Mouse (Mus musculus): Measurements from ENCODE around the gene Snrpg.

DNA sequence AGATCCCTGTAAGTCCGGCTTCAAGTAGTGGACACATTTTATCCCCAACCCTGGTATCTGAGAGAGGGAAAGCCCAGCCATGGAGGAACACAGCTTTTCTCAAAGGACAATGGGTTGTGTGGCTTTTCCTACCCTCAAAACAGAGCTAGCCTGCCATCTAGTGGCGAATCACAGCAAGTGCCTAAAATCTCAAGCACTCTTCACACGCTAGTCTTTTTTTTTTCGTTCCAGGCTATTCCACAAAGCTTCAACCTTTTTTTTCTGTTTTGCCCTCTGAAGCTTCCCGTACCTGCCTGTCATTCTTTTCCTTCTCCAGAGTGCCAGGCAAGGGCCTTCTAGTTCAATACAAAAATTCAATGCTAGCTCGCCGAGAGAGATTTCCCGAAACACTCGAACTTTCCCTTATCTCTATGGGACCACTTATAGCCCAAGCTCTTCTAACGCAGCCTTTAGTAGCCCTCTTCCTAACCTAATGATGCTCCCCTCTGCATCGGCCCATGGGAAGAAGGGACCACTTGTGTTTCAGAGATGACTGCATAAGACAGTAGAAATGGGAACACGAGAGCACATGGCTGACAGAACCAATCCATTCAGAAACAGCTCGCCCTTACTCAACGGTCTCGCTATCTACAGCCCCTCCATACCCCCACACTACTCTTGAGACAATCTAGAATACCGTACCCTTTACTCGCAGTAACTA lies 6.5 kb upstream of the Snrpg start:
- TF ChIP-seq MAX (IDR thresholded peaks at IDR 0.05; ENCODE audit: low read length) (peak; percentile 39), EP300 (IDR thresholded peaks at IDR 0.05; ENCODE audit: low read depth in 1 of 2, low read length in 2 of 2) (no peak), CHD2 (IDR thresholded peaks at IDR 0.05; ENCODE audit: low read length) (no peak), GABPA (IDR thresholded peaks at IDR 0.05; ENCODE audit: low read depth, low read length) (no peak), JUND (IDR thresholded peaks at IDR 0.05; ENCODE audit: low read depth, low read length) (no peak)
